ENCODE assay signal across 9 mouse cellular contexts in genomic region chr4:58671406-58672035, GRCm38 (mm10).
A peak's percentile ranks its signal among the peaks of the same experiment; 100 is the strongest.
DNase-seq lines count a peak whose midpoint lies in the region; ATAC-seq lines count a peak whose summit lies in the region.
"Had no signal": no experiment of that assay in that cellular context is flagged by ENCODE, and none has a peak within 500 bp of the region (broad histone marks: within the 10 kb centered on the region; RNA-seq: fewer than 3 reads in every experiment).

No protein-coding gene starts in this region.

- no peak for ATAC-seq in heart, embryonic 11.5 days (replicated peaks; ENCODE audit: insufficient number of reproducible peaks, low FRiP score, low TSS enrichment)
- no peak for ATAC-seq in midbrain, embryonic 11.5 days (ENCODE audit: low FRiP score)
- ATAC-seq in midbrain, embryonic 13.5 days: no peak
- no peak for ATAC-seq in hindbrain, embryonic 12.5 days (ENCODE audit: low FRiP score)
- ATAC-seq in stomach, embryonic 16.5 days (ENCODE audit: insufficient read depth, low FRiP score): no peak

- no peaks in the 10 kb centered on the region for H3K4me1 ChIP-seq in heart, embryonic 11.5 days (ENCODE audit: control insufficient read depth, insufficient read depth, low read length)
- no peaks in the 10 kb centered on the region for H3K4me1 ChIP-seq in midbrain, embryonic 11.5 days (ENCODE audit: control insufficient read depth, insufficient read depth, low read length)
- H3K4me1 ChIP-seq in midbrain, embryonic 13.5 days (replicated peaks): peaks cover 18% of the 10 kb centered on the region
- H3K4me1 ChIP-seq in hindbrain, embryonic 12.5 days: peaks cover 13% of the 10 kb centered on the region
- peaks cover 20% of the 10 kb centered on the region for H3K4me1 ChIP-seq in stomach, embryonic 16.5 days (ENCODE audit: control insufficient read depth, insufficient read depth, low read length)
- H3K4me1 ChIP-seq: liver, embryonic 13.5 days had no signal

- no peak overlapping the region for H3K4me3 ChIP-seq in heart, embryonic 11.5 days (ENCODE audit: low read depth, low read length)
- H3K4me3 ChIP-seq in midbrain, embryonic 11.5 days (ENCODE audit: low read depth, low read length): no peak overlapping the region
- H3K4me3 ChIP-seq in midbrain, embryonic 13.5 days (replicated peaks): no peak overlapping the region
- no peak overlapping the region for H3K4me3 ChIP-seq in hindbrain, embryonic 12.5 days
- no peak overlapping the region for H3K4me3 ChIP-seq in stomach, embryonic 16.5 days (replicated peaks; ENCODE audit: low read length)
- H3K4me3 ChIP-seq: liver, embryonic 13.5 days had no signal

- H3K4me2 ChIP-seq in heart, embryonic 11.5 days: no peak overlapping the region; the same call in 1 of the 2 replicates
- H3K4me2 ChIP-seq in midbrain, embryonic 11.5 days: no peak overlapping the region
- H3K4me2 ChIP-seq in midbrain, embryonic 13.5 days (replicated peaks): no peak overlapping the region
- H3K4me2 ChIP-seq in hindbrain, embryonic 12.5 days (replicated peaks): no peak overlapping the region; the same call in 1 of the 2 replicates
- H3K4me2 ChIP-seq in stomach, embryonic 16.5 days (ENCODE audit: low read depth, low read length): peak overlapping the region; percentile 31
- H3K4me2 ChIP-seq: liver, embryonic 13.5 days had no signal

- 48% methylated on average over 14 of the region's 14 CpGs for WGBS in heart, embryonic 11.5 days (ENCODE audit: insufficient replicate concordance)
- 61% methylated on average over 14 of the region's 14 CpGs for WGBS in midbrain, embryonic 11.5 days
- 65% methylated on average over 14 of the region's 14 CpGs for WGBS in midbrain, embryonic 13.5 days
- WGBS in hindbrain, embryonic 12.5 days: 55% methylated on average over 14 of the region's 14 CpGs
- WGBS in stomach, embryonic 16.5 days: 36% methylated on average over 14 of the region's 14 CpGs

- H3K27me3 ChIP-seq in heart, embryonic 11.5 days (ENCODE audit: control insufficient read depth, insufficient read depth, low read length): no peaks in the 10 kb centered on the region
- H3K27me3 ChIP-seq in midbrain, embryonic 11.5 days (ENCODE audit: control insufficient read depth, insufficient read depth, low read length): no peaks in the 10 kb centered on the region
- H3K27me3 ChIP-seq in midbrain, embryonic 13.5 days: no peaks in the 10 kb centered on the region
- no peaks in the 10 kb centered on the region for H3K27me3 ChIP-seq in hindbrain, embryonic 12.5 days
- no peaks in the 10 kb centered on the region for H3K27me3 ChIP-seq in stomach, embryonic 16.5 days (ENCODE audit: control insufficient read depth, insufficient read depth, low read length)
- H3K27me3 ChIP-seq: liver, embryonic 13.5 days had no signal

- no peak overlapping the region for H3K9ac ChIP-seq in heart, embryonic 11.5 days (ENCODE audit: low read depth, low read length)
- no peak overlapping the region for H3K9ac ChIP-seq in midbrain, embryonic 11.5 days (ENCODE audit: low read length)
- H3K9ac ChIP-seq in midbrain, embryonic 13.5 days (replicated peaks): no peak overlapping the region
- H3K9ac ChIP-seq in hindbrain, embryonic 12.5 days: no peak overlapping the region
- H3K9ac ChIP-seq in stomach, embryonic 16.5 days (ENCODE audit: low read length): no peak overlapping the region
- H3K9ac ChIP-seq: liver, embryonic 13.5 days had no signal

- H3K36me3 ChIP-seq in heart, embryonic 11.5 days (ENCODE audit: control insufficient read depth, insufficient read depth, low read length): no peaks in the 10 kb centered on the region
- H3K36me3 ChIP-seq in midbrain, embryonic 11.5 days (ENCODE audit: control insufficient read depth, insufficient read depth, low read length): no peaks in the 10 kb centered on the region
- H3K36me3 ChIP-seq in midbrain, embryonic 13.5 days: no peaks in the 10 kb centered on the region
- no peaks in the 10 kb centered on the region for H3K36me3 ChIP-seq in hindbrain, embryonic 12.5 days
- no peaks in the 10 kb centered on the region for H3K36me3 ChIP-seq in stomach, embryonic 16.5 days (ENCODE audit: control insufficient read depth, insufficient read depth, low read length)
- H3K36me3 ChIP-seq: liver, embryonic 13.5 days had no signal

- no peak overlapping the region for H3K27ac ChIP-seq in heart, embryonic 11.5 days (ENCODE audit: low read depth, low read length)
- H3K27ac ChIP-seq in midbrain, embryonic 11.5 days (ENCODE audit: low read depth, low read length): no peak overlapping the region
- H3K27ac ChIP-seq in midbrain, embryonic 13.5 days: no peak overlapping the region
- peak overlapping the region; percentile 19; the same call in 1 of the 2 replicates for H3K27ac ChIP-seq in hindbrain, embryonic 12.5 days
- H3K27ac ChIP-seq in stomach, embryonic 16.5 days (ENCODE audit: low read length): peak overlapping the region; percentile 6
- H3K27ac ChIP-seq: liver, embryonic 13.5 days had no signal

- no peaks in the 10 kb centered on the region for H3K9me3 ChIP-seq in heart, embryonic 11.5 days (replicated peaks; ENCODE audit: control insufficient read depth, low read length)
- no peaks in the 10 kb centered on the region for H3K9me3 ChIP-seq in midbrain, embryonic 11.5 days (ENCODE audit: control insufficient read depth, low read length)
- H3K9me3 ChIP-seq in midbrain, embryonic 13.5 days: no peaks in the 10 kb centered on the region
- H3K9me3 ChIP-seq in hindbrain, embryonic 12.5 days (replicated peaks): no peaks in the 10 kb centered on the region
- no peaks in the 10 kb centered on the region for H3K9me3 ChIP-seq in stomach, embryonic 16.5 days (replicated peaks; ENCODE audit: control insufficient read depth, low read length)
- H3K9me3 ChIP-seq: liver, embryonic 13.5 days had no signal

- peak; percentile 82 for DNase-seq in heart, adult 11 months
- peak; percentile 84 for DNase-seq in midbrain, embryonic 11.5 days (ENCODE audit: low spot score, missing footprints)
- no peak for DNase-seq in layer of hippocampus, postnatal 36 days
- DNase-seq in liver: no peak
- DNase-seq: liver, embryonic 13.5 days had no signal

Comparison
In these comparisons a context has a peak if more than half of its experiments do, and no peak if none do; other contexts are left out.
1. DNase-seq: peak in heart, adult 11 months (single experiment) and midbrain, embryonic 11.5 days (single experiment); none in layer of hippocampus, postnatal 36 days (0 of 2) and liver (single experiment).
2. H3K27ac ChIP-seq: peak in hindbrain, embryonic 12.5 days (single experiment) and stomach, embryonic 16.5 days (single experiment); none in heart, embryonic 11.5 days (single experiment), midbrain, embryonic 11.5 days (single experiment) and midbrain, embryonic 13.5 days (single experiment).